Mouse (Mus musculus) urinary bladder, postnatal 14 days (tissue): ENCODE results near the gene Elovl7.

Source experiments
- DNase-seq: peaks from one replicate; pipeline ENCODE4 v3.0.0; 2021; ENCODE audit warnings: low spot score

Gene Elovl7

GRCm38 (mm10) chr13:108214081-108214484 is at the start of gene Elovl7:
Gene Elovl7 (plus strand): TSS chr13:108214404.
- DNase-seq = peak; percentile 88

GRCm38 (mm10) chr13:108164621-108165020 is 49.6 kb upstream of the Elovl7 start:
- no peak for DNase-seq

DNA sequence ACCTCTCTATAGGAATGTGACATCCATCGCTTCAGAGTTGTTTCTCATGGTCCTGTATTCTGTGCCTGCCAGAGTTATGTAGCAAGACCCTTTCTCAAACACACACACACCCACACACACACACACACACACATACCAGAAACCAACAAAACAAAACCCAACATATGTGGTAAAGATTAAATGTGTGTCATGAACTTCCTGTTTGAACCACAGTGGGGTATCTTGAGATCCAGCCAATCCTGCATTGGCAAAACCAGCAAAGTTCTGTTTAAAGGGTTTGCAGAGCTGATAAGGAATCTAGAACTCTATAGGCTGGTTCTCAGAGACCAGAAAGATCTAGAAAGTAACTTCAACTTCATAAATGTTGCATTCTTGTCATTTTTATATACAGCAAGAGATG is 44.2 kb upstream of the Elovl7 start:
- no peak for DNase-seq

DNA sequence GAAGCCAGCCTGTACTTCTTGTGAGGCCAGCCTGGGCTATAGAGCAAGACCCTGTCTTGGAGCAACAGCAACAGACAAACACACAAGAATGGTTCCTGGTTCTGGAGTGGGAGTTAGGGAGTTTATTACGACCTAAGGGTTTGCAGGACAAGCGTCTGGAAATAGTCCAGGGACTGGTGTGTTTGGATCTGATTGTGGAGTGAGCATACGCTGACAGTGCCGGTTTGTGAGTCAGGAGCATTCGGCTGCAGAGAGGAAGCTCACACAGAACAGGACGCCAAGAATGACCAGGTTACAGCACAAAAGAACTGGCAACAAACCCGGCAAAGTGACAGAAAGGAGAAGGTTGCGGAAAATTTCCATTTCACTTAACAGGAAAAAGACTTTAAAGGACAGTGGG is 43.7 kb upstream of the Elovl7 start:
- no peak for DNase-seq

DNA sequence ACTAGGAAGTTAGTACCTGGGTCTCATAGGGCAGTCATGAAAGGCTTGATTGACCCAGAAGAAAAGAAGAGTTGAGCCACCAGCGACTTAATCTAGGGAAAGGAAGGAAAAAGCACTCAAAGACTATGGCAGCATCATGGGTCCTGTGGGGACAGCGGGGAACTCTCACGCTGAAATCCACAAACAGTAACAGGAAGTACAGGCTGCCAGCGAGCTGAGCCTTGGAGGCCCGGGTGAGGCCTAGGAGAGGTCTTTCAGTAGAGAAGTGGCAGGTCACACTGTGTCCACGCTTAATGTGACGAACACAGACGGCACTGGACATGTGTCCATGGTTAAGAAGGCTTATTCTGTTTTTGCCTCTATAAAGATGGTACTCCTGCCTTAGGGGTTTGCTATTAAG is 34.6 kb upstream of the Elovl7 start:
- no peak for DNase-seq

DNA sequence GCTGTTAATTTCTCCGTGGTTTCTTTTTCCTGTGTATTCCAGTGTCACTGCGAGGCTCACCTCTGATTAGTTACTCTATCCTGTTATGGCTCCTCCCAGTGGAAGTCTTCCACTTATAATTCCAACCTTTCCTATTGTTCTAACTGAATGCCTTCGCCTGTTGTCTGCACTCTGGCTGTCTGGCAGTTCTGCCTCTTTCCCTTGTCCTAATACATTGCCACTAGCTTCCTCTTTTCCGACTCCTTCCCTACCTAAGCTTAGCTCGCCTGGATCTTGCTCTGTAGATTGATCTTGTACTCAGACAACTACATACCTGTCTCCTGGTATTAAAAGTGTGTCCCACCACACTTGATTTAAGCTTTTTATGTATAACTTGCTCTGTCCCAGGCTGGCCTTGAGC is 33.4 kb upstream of the Elovl7 start:
- DNase-seq = no peak

DNA sequence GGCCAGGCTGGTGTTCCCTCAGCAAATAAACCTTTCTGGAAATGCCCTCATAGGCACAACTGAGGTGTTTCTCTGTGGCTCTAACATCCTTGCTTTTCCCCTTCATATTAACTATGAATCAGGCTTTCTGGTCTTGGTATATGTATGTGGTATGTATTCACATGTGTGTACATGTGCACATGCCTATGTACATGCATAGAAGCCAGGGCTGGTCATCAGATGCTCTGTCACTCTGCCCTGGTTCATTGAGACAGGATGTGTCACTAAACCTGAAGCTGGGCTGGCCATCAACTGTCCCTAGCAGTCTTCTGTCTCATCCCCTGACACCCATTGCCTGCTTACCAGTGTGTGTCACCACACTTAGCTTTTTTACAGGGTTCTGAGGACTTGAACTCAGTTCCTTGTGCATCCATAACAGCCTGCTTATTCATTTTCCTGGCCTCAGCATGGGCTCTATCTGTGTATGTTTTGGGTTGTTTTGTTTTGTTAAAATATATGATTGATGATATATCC is 29.4 kb upstream of the Elovl7 start:
- no peak for DNase-seq

DNA sequence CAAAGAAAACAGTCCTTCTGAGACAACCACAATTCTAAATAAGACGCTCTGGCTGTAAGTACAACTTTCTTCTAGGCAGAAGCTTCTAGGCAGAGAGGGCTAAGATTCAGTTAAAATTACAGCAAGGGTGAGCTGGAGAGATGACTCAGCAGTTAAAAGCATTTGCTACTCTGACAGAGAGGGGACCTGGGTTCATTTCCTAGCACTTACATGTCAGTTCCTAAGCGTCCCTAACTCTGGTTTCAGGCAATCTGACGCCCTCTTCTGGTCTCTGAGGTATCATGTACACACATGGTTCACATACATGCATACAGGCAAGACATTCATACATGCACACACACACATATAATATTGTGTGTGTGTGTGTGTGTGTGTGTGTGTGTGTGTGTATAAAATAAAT is 28.7 kb upstream of the Elovl7 start:
- no peak for DNase-seq

DNA sequence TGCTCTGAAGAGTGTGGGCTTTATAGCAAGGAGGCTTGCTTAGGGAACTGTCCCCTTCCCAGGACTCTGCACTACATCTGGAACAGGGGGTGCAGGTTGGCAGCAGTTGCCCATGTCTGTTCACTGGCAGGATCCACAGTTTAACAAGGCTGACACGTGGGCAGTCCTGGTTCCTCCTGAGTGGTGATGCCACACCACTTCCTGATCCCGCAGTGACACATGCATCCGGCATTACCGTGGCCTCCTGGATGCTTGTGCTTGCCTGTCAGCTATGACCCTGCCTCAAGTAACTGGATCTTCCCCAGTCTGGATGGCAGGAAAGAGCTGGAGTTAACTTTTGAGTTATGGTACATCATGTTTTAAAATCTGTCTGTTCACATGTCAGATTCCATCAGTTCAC is 26.2 kb upstream of the Elovl7 start:
- no peak for DNase-seq

GRCm38 (mm10) chr13:108191074-108191720 is 23.0 kb upstream of the Elovl7 start:
- peak; percentile 61 for DNase-seq

GRCm38 (mm10) chr13:108195474-108195873 is 18.7 kb upstream of the Elovl7 start:
- DNase-seq = no peak

DNA sequence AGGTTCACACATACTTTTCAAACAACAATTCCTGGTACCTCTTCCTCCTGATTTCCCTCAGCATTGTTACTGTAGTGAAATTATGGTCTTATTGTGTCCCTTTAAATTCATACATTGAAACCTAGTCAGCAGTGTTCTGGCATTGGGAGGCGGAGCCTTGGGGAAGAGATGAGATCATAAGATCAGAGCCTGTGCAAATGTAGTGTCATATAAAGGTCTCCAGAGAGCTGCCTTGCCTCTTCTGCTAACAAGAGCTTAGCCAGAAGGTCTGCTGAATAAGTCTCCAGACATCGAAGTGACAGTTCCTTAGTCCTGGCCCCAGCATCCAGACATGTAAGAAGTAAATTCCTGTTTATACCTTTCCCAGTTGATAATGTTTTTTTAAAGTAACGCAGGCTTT is 9.3 kb upstream of the Elovl7 start:
- no peak for DNase-seq

DNA sequence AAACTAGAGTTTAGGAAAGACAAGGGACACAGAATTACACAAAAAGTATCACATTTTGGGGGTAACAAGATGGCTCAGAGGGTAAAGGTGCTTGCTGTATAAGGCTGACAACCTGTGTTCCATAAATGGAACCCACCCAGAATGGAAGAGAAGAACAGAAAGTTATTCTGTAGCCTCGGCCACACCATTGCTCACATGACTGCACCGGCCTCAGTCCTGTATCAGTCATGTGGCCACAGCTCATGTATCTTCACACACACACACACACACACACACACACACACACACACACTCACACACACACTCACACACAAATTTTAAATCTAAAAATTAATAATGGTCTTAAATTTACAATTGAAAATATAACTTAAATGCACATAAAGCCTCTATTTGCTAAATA is 6.8 kb upstream of the Elovl7 start:
- no peak for DNase-seq

DNA sequence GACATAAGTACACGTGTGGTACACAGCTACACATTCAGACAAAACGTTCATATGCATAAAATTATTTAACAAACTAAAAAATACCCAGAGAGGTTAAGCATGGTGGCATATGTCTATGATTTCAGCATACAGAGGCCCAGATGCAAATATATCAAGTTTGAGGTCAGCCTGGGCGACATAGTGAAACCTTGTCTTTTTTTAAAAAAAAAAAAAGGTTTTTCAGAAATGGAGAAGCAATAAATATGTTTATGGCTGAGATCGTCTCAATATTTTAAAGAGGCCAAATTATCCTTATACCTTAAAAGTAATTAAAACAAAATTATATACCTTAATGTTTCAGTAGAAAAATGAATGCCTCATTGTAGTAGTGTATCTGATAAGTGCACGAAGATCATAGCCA is 6.1 kb upstream of the Elovl7 start:
- no peak for DNase-seq

GRCm38 (mm10) chr13:108210960-108211359 is 3.2 kb upstream of the Elovl7 start:
- DNase-seq = no peak

DNA sequence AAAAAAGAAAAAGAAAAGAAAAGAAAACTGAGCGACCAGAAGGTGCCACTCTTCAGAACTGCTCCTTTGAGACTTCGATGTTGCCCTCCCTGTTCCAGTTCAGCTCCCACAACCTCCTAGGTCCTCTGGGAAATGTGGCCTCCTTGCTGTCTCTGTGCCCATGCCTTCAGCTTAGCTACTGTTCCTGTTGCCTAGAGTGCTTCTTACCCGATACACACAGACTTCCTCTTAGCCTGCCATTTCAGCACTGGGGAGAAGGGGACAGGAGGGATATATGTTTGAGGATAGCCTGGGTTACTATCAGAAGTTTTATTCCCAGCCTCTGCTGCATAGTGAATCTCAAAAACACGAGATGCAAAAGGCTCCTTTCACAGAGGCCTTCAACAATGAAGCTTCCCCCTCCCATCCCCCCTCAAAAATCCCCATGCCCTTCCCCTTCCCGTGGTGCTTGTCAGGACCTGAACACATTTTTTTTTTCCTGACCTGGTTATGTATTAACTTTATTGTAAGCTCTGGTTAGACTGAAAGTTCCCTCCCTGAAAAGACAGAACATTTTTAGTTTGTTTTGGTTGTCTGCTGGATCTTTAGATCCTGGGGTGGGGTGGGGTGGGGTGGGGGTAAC is 1.7 kb upstream of the Elovl7 start:
- DNase-seq = no peak

- DNase-seq = peak; percentile 18
These were observed 392 bp downstream of the Elovl7 start for GRCm38 (mm10) chr13:108214485-108215107.

GRCm38 (mm10) chr13:108215231-108215780 is 1.1 kb downstream of the Elovl7 start:
- no peak for DNase-seq

GRCm38 (mm10) chr13:108219773-108220172 is 5.6 kb downstream of the Elovl7 start:
- DNase-seq = no peak

GRCm38 (mm10) chr13:108229191-108229590 is 15.0 kb downstream of the Elovl7 start:
- no peak for DNase-seq

- no peak for DNase-seq
These were observed 15.6 kb downstream of the Elovl7 start for GRCm38 (mm10) chr13:108229634-108230330.

GRCm38 (mm10) chr13:108240012-108240411 is 25.8 kb downstream of the Elovl7 start:
- DNase-seq = no peak
